Mouse (Mus musculus): ENCODE results near the gene Ints3. TPM values are rescaled to one million over a fixed set of nuclear protein-coding genes. Genes with fewer than 3 reads are reported as not detected.

Gene Ints3
- polyA plus RNA-seq, 1 experiment from 2014 or later: 29.6 TPM

DNA sequence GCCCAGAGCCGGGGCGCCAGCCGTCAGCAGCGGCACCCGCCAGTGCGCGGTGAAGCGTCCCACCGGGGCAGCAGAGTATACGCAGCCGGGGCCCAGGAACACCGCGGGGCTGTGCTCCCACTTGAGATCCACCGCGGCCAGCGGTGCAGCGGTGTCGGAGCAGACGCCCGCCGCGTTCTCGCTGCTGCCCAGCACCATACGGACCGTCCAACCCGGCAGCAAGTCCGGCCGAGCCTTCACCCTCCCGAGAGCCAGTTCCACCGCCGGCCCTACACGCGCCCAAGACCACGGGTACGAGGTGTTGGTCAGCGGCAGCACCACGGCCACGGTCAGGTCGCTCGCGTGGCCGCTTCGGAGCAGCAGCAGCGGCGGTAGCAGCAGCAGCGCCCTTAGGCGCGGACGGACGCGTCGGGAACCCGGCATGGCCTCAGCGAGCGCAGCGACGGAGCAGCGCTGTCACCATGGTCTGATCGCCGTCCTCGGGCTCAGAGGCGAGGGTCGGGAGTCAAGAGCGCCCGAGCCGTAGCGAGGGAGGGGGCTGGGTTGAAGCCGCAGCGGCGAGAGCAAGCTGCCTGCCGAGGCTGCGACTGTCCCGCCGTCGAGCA lies 31.8 kb upstream of the Ints3 start:
- H3K27ac ChIP-seq (ENCODE audit: low read length): no peak overlapping the region

DNA sequence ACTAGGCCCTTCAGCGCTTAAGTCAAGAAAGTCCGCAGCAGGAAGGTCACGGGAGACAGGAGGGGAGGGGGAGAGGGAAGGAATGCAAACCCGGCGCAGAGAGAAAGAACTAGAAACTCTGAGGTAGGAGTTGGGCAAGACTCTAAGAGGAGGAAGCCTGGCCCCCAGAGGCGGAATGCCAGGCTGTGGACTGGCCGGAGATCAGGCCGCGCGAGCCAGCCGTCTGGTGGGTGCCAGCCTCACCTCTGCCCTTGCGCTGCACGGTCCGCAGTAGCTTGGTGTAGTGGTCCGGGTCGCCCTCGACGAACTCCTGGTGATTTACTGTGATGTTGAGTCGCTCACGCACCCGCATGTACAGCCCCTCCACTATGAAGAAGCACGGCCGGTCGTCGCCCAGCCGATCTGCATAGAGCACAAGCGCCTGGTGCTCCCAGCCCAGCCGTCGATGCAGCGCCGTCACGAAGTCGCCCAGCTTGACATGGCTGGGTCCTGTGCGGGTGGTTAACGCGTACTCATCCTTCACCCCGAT lies 31.2 kb upstream of the Ints3 start:
- Histone ChIP-seq H3K36me3 (ENCODE audit: control insufficient read depth, insufficient read depth, low read length) (no peaks in the 10 kb centered on the region), H3K9me3 (ENCODE audit: control insufficient read depth, low read depth, low read length) (no peaks in the 10 kb centered on the region), H3K4me1 (ENCODE audit: control insufficient read depth, insufficient read depth, low read length) (peaks cover 4% of the 10 kb centered on the region; the same call in 1 of the 2 replicates), H3K4me2 (replicated peaks; ENCODE audit: low read depth, low read length) (peak overlapping the region; percentile 95), H3K27me3 (ENCODE audit: control insufficient read depth, insufficient read depth, low read length) (peaks cover 11% of the 10 kb centered on the region), H3K27ac (ENCODE audit: low read length) (no peak overlapping the region), H3K4me3 (ENCODE audit: low read depth, low read length) (peak overlapping the region; percentile 52), H3K9ac (replicated peaks; ENCODE audit: low read depth, low read length) (peak overlapping the region; percentile 33; the same call in 1 of the 2 replicates)
- 0 out of 2 replicates have a peak, but pooled peaks have one; percentile 14 for ATAC-seq (ENCODE audit: insufficient number of reproducible peaks, insufficient read depth, low FRiP score, low read depth)
- WGBS: 11% methylated on average over 37 of the region's 37 CpGs

More for the DNA sequence above, 31.8 kb upstream of the Ints3 start:
- H3K9me3 ChIP-seq (ENCODE audit: control insufficient read depth, low read depth, low read length): no peaks in the 10 kb centered on the region
- H3K4me1 ChIP-seq (ENCODE audit: control insufficient read depth, insufficient read depth, low read length): peaks cover 4% of the 10 kb centered on the region; the same call in 1 of the 2 replicates
- H3K36me3 ChIP-seq (ENCODE audit: control insufficient read depth, insufficient read depth, low read length): no peaks in the 10 kb centered on the region
- 0 out of 2 replicates have a peak, but pooled peaks have one; percentile 8 for ATAC-seq (ENCODE audit: insufficient number of reproducible peaks, insufficient read depth, low FRiP score, low read depth)
- peak overlapping the region; percentile 33; the same call in 1 of the 2 replicates for H3K9ac ChIP-seq (replicated peaks; ENCODE audit: low read depth, low read length)
- under 1% methylated on average over 74 of the region's 75 CpGs for WGBS
- H3K4me2 ChIP-seq (replicated peaks; ENCODE audit: low read depth, low read length): peak overlapping the region; percentile 95
- H3K4me3 ChIP-seq (ENCODE audit: low read depth, low read length): peak overlapping the region; percentile 52
- peaks cover 11% of the 10 kb centered on the region for H3K27me3 ChIP-seq (ENCODE audit: control insufficient read depth, insufficient read depth, low read length)

DNA sequence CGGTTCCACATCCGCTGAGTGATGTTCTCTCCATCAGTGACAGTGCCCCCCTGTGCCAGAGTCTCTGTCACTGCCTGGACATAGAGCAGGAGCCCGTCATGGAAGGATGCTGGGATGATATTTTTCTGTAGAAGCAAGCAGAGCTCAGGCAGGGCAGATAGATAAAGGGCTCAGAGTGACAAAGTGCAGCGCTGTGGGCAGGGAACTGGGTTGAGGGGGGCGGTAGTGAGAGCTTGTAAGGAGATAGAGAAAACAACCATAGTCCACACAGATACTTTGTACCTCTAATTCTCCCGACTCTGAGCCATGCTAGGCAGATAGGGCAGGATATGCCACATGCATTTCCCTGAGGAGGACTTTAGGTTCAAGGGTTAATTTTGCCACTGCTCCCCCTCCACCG lies 29.2 kb upstream of the Ints3 start:
- Histone ChIP-seq H3K36me3 (ENCODE audit: control insufficient read depth, insufficient read depth, low read length) (no peaks in the 10 kb centered on the region), H3K4me2 (replicated peaks; ENCODE audit: low read depth, low read length) (no peak overlapping the region), H3K4me3 (ENCODE audit: low read depth, low read length) (no peak overlapping the region), H3K9ac (replicated peaks; ENCODE audit: low read depth, low read length) (no peak overlapping the region), H3K9me3 (ENCODE audit: control insufficient read depth, low read depth, low read length) (no peaks in the 10 kb centered on the region), H3K27ac (ENCODE audit: low read length) (no peak overlapping the region), H3K4me1 (ENCODE audit: control insufficient read depth, insufficient read depth, low read length) (peaks cover 4% of the 10 kb centered on the region; the same call in 1 of the 2 replicates), H3K27me3 (ENCODE audit: control insufficient read depth, insufficient read depth, low read length) (peaks cover 11% of the 10 kb centered on the region)
- WGBS: 26% methylated on average over 7 of the region's 7 CpGs
- ATAC-seq (ENCODE audit: insufficient number of reproducible peaks, insufficient read depth, low FRiP score, low read depth): no peak

DNA sequence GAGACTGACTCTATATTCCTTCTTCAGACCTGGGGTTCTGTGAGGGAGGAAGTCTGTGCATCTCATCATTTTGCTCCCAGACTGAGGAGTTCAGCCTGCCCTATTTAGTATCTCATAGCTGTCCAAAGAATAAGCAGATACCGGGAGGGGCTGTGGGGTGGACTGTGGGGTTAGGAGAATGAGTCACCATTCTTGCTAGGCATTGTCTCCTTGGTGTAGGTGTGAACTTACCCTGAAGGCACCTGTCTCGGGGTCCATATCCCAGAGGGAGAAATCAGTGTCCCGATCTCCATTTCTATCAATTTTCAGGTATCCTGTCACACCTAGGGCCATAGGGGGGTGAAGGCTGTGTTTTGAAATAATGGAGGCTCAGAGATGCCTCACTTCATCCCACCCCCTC lies 28.5 kb upstream of the Ints3 start:
- ATAC-seq (ENCODE audit: insufficient number of reproducible peaks, insufficient read depth, low FRiP score, low read depth): no peak
- Histone ChIP-seq H3K27me3 (ENCODE audit: control insufficient read depth, insufficient read depth, low read length) (peaks cover 11% of the 10 kb centered on the region), H3K9me3 (ENCODE audit: control insufficient read depth, low read depth, low read length) (no peaks in the 10 kb centered on the region), H3K4me2 (replicated peaks; ENCODE audit: low read depth, low read length) (no peak overlapping the region), H3K4me1 (ENCODE audit: control insufficient read depth, insufficient read depth, low read length) (peaks cover 4% of the 10 kb centered on the region; the same call in 1 of the 2 replicates), H3K4me3 (ENCODE audit: low read depth, low read length) (no peak overlapping the region), H3K27ac (ENCODE audit: low read length) (no peak overlapping the region), H3K36me3 (ENCODE audit: control insufficient read depth, insufficient read depth, low read length) (no peaks in the 10 kb centered on the region), H3K9ac (replicated peaks; ENCODE audit: low read depth, low read length) (no peak overlapping the region)
- whole genome bisulfite sequencing: 88% methylated on average over 3 of the region's 3 CpGs

DNA sequence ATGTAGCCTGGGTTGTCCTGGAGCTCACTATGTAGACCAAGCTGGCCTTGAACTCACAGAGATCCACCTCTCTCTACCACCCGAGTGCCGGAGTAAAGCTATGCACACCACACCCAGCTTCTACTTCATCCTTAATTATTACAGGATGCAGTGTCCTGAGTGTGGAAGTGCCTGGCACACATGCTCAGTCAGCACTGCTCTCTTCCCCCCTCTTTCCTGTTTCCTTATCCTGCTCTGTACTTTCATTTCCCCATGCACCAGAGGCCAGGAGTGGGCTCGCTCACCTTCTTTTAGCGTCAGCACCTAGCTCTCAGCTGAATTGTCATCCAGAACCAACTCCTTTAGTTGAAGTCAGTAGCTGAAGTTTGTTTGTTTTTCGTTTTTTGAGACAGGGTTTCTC lies 26.9 kb upstream of the Ints3 start:
- WGBS: 76% methylated on average over 5 of the region's 5 CpGs
- no peak overlapping the region for H3K4me2 ChIP-seq (replicated peaks; ENCODE audit: low read depth, low read length)

DNA sequence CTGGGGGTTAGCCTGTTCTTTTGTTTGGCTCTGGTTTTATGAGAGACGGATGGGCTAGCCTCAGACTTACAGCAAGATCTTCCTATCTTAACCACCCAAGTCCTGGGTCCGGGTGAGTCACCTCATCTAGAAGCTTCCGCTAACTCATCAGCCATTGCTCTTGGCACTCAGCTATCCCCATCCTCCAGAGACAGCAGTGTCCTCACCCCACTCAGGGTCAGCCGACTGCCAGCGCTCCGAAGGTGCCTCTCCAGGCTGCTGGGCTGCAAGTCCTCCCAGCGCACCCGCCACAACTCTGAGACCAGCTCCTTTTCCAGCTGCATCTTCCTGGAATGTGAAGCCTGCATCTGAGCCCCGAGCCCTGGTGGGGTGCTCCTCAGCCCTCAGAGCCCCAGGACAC lies 26.3 kb upstream of the Ints3 start:
- no peak overlapping the region for H3K27ac ChIP-seq (ENCODE audit: low read length)
- H3K9me3 ChIP-seq (ENCODE audit: control insufficient read depth, low read depth, low read length): no peaks in the 10 kb centered on the region
- WGBS: 86% methylated on average over 9 of the region's 9 CpGs
- ATAC-seq (ENCODE audit: insufficient number of reproducible peaks, insufficient read depth, low FRiP score, low read depth): no peak
- no peak overlapping the region for H3K9ac ChIP-seq (replicated peaks; ENCODE audit: low read depth, low read length)
- H3K27me3 ChIP-seq (ENCODE audit: control insufficient read depth, insufficient read depth, low read length): peaks cover 7% of the 10 kb centered on the region
- H3K36me3 ChIP-seq (ENCODE audit: control insufficient read depth, insufficient read depth, low read length): no peaks in the 10 kb centered on the region
- H3K4me2 ChIP-seq (replicated peaks; ENCODE audit: low read depth, low read length): no peak overlapping the region
- no peaks in the 10 kb centered on the region for H3K4me1 ChIP-seq (ENCODE audit: control insufficient read depth, insufficient read depth, low read length)
- no peak overlapping the region for H3K4me3 ChIP-seq (ENCODE audit: low read depth, low read length)

More for the DNA sequence above, 26.9 kb upstream of the Ints3 start:
- Histone ChIP-seq H3K27ac (ENCODE audit: low read length) (no peak overlapping the region), H3K9ac (replicated peaks; ENCODE audit: low read depth, low read length) (no peak overlapping the region), H3K9me3 (ENCODE audit: control insufficient read depth, low read depth, low read length) (no peaks in the 10 kb centered on the region), H3K36me3 (ENCODE audit: control insufficient read depth, insufficient read depth, low read length) (no peaks in the 10 kb centered on the region), H3K27me3 (ENCODE audit: control insufficient read depth, insufficient read depth, low read length) (peaks cover 9% of the 10 kb centered on the region), H3K4me1 (ENCODE audit: control insufficient read depth, insufficient read depth, low read length) (peaks cover 3% of the 10 kb centered on the region; the same call in 1 of the 2 replicates), H3K4me3 (ENCODE audit: low read depth, low read length) (no peak overlapping the region)
- ATAC-seq (ENCODE audit: insufficient number of reproducible peaks, insufficient read depth, low FRiP score, low read depth): no peak

DNA sequence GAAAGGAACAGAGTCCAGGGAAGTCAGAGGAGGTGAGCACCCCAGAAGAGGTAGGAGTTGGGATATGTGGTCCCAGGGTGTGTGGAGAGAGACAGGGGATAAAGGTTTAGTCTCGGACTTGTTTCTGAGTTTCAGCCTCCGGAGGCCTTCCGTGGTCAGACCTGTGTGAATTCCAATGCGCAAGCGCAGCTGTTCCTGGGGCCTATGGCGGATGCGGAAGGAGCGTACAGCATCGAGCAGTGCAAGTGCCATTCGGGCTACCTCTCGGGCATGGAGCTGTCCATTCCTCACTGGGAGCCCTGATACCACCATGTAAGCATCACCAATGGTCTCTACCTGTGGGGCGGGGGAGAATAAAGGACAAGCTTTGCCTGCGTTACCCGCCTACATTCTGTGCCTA lies 21.5 kb upstream of the Ints3 start:
- ATAC-seq (ENCODE audit: insufficient number of reproducible peaks, insufficient read depth, low FRiP score, low read depth): no peak
- Histone ChIP-seq H3K4me1 (ENCODE audit: control insufficient read depth, insufficient read depth, low read length) (no peaks in the 10 kb centered on the region), H3K27ac (ENCODE audit: low read length) (no peak overlapping the region), H3K36me3 (ENCODE audit: control insufficient read depth, insufficient read depth, low read length) (no peaks in the 10 kb centered on the region), H3K4me3 (ENCODE audit: low read depth, low read length) (no peak overlapping the region), H3K9me3 (ENCODE audit: control insufficient read depth, low read depth, low read length) (no peaks in the 10 kb centered on the region), H3K27me3 (ENCODE audit: control insufficient read depth, insufficient read depth, low read length) (no peaks in the 10 kb centered on the region), H3K4me2 (replicated peaks; ENCODE audit: low read depth, low read length) (no peak overlapping the region), H3K9ac (replicated peaks; ENCODE audit: low read depth, low read length) (no peak overlapping the region)
- WGBS: 88% methylated on average over 14 of the region's 14 CpGs

DNA sequence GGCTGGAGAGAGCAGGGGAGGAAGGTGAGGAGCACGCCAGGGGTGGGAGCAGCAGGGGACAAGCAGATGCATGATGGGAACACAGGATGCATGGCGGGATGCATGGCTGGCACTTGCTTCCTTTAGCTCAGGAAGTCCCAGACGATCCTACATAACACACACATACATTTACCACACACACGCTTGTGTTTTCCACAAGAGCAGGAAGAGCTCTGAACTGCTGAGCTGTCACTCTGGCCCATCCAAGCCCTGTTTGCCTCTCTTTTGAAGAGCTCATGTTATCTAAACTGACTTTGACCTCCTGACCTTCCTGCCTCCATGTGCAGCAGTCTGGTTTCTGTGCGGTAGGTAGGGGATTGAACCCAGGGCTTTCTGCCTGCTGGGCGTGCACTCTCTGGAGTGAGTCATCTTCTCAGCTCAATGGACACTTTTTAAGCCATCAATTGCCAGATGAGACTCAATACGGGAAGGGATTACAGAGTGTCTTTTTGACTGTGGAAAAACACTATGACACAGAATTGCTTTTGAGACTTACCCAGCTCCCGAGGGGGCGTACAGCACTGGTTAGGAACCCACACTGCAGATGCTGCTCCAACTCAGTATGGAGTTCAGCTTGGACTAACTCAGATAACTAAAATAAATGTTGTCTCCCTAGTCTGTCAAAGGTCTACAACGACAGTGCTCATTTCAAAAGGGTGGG lies 18.1 kb upstream of the Ints3 start:
- Histone ChIP-seq H3K4me2 (replicated peaks; ENCODE audit: low read depth, low read length) (no peak overlapping the region), H3K4me1 (ENCODE audit: control insufficient read depth, insufficient read depth, low read length) (peaks cover 7% of the 10 kb centered on the region)

More for the DNA sequence above, 18.1 kb upstream of the Ints3 start:
- H3K9ac ChIP-seq (replicated peaks; ENCODE audit: low read depth, low read length): no peak overlapping the region
- H3K9me3 ChIP-seq (ENCODE audit: control insufficient read depth, low read depth, low read length): no peaks in the 10 kb centered on the region
- no peaks in the 10 kb centered on the region for H3K36me3 ChIP-seq (ENCODE audit: control insufficient read depth, insufficient read depth, low read length)
- no peaks in the 10 kb centered on the region for H3K27me3 ChIP-seq (ENCODE audit: control insufficient read depth, insufficient read depth, low read length)
- no peak overlapping the region for H3K27ac ChIP-seq (ENCODE audit: low read length)
- ATAC-seq (ENCODE audit: insufficient number of reproducible peaks, insufficient read depth, low FRiP score, low read depth): no peak
- 35% methylated on average over 10 of the region's 10 CpGs for WGBS
- no peak overlapping the region for H3K4me3 ChIP-seq (ENCODE audit: low read depth, low read length)

Data from stomach, embryonic 14.5 days (tissue).